Mouse (Mus musculus) liver, adult 2 months (tissue): ENCODE measurements around the gene Map2k5.

Experiments
- CTCF ChIP-seq: fragments of 200-500 bp; IDR thresholded peaks from 2 replicates; pipeline ENCODE4 v1.5.1; 2011; ENCODE audit warnings: low read depth, low read length, control low read depth
- POLR2A ChIP-seq: fragments of 200-500 bp; IDR thresholded peaks from 2 replicates; pipeline ENCODE4 v1.6.1; 2011; ENCODE audit warnings: low read length, control low read depth; ENCODE audit not compliant: insufficient read depth; ENCODE audit errors: extremely low read depth

- TF ChIP-seq CTCF = no peak
- TF ChIP-seq POLR2A = no peak
Observed at GRCm38 (mm10) chr9:63348146-63348545, 29.6 kb downstream of the Map2k5 start.
